Mouse (Mus musculus) embryonic stem cell, embryonic (primary cell): ENCODE results near the gene Chpf.

Source experiments
- CTCF ChIA-PET, 4 experiments: fragments of 300-600 bp in 2 of 4; fragments of 350-600 bp in 2 of 4; sonication (Branson Sonifier 250); formaldehyde crosslinking; loops; one replicate each; lab custom pipeline; 2022; ENCODE audit warnings: inconsistent platforms in 2 of 4; lab: Charles Lee
- POLR2A ChIA-PET, 4 experiments: fragments of 300-600 bp in 2 of 4; fragments of 350-600 bp in 2 of 4; sonication (Branson Sonifier 250); formaldehyde crosslinking; loops; one replicate each; lab custom pipeline; 2022; ENCODE audit warnings: antibody characterized with exemption in 4 of 4, inconsistent platforms in 1 of 4; lab: Charles Lee

The Chpf gene

DNA sequence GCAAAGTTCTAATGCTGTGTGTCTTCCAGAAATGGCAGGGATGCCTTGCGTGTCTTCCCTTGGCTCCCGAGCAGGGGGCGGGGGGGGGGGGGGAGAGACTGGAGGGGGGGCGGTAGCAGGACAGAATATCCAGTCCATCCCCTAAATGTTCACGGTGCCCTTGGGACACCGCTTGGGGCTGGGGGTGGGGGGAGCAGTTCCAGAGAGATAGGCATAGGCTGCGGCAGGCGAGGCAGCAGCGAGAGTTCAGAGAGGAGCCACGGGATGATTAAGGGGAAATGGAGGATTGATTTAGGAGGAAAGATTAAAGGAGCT, 21.4 kb downstream of the Chpf start:
- CTCF ChIA-PET = interaction anchor here (0.6 to 3.4 kb wide), 30 partner anchors 9 to 756 kb away, joined by 3 to 30 read pairs (median 4); partner anchors contain the start of genes Asic4 (in 1 of the 4), Chpf (in 1 of the 4), Dnpep (in 1 of the 4) and Gmppa (in 1 of the 4)
- POLR2A ChIA-PET = interaction anchor here in 3 of 4 experiments (0.6 to 4.4 kb wide), 9 partner anchors 8 to 140 kb away, joined by 3 to 22 read pairs (median 4); partner anchors contain the start of genes Asic4 (in 1 of the 3) and Gmppa (in 1 of the 3)

DNA sequence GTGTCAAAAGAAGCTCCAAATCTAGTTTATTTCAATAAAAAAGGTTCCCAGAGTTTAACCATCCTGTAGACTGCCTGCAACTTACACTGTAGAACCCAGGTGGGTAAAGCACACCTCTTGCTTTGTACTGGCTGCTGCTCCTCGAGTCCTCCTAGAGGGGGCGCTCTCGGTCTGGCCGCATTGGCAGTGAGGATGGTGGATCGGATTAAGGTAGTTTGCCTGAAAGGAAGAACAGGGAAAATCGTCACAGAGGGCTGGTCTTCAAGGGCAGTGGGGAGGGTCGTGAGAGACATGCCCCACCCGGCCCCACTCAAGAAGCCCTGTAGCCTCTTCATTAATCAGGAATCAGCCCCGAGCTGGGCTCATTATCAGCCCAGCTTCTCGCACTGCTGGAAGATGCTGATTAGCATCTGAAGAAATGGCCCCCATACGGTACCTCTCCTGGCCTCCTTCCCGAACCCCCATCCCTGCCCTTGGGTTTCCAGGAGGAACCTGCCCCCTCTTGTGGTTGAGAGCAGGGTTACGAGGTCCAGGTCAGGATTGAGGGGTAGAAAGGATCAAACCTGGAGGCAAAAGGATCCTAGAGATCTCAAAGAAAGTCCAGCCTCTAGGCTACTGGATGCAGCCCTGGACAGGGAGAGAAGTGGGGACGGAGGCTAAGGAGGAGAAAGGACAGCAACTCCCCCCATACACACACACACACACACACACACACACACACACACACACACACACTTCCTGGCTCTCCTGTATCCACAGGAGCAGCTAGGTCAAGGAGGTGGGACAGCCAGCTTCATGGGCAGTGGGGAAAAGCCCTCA, 22.2 kb downstream of the Chpf start:
- CTCF ChIA-PET = interaction anchor here (0.5 to 3.4 kb wide), 30 partner anchors 10 to 756 kb away, joined by 3 to 30 read pairs (median 5); partner anchors contain the start of genes Dnpep (in 1 of the 4) and Gmppa (in 1 of the 4)

DNA sequence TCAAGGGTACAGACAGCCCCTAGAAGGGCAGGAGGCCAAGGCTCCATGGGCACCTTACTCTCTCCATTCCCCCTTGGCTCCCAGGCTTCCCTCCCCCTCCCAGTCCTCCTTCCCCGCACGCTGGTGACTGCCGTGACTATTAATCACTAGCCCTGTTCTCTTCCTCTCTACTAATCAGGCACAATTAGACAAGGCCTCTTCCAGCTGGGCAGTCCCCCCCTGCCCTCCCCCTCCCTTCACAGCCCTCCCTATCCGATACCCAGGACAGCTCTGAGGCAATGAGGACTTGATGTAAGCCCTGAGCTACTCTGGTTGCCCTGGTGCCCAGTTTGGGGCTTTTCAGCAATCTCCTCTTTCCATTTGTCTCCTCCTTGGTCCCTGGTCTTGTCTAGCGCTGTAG, 23.2 kb downstream of the Chpf start:
- POLR2A ChIA-PET = interaction anchor here in 2 of 4 experiments (0.7 to 4.4 kb wide), 4 partner anchors 7 to 653 kb away, joined by 4 to 22 read pairs (median 8); partner anchors contain the start of gene Asic4 (in 1 of the 2)
- CTCF ChIA-PET = interaction anchor here (0.6 to 3.4 kb wide), 8 partner anchors 11 to 465 kb away, joined by 3 to 23 read pairs (median 6); no protein-coding TSS in a partner anchor

More for the DNA sequence above, 22.2 kb downstream of the Chpf start:
- POLR2A ChIA-PET = interaction anchor here in 3 of 4 experiments (0.5 to 4.4 kb wide), 6 partner anchors 8 to 21 kb away, joined by 3 to 22 read pairs (median 5); partner anchors contain the start of genes Gmppa (in 2 of the 3) and Asic4 (in 1 of the 3)

DNA sequence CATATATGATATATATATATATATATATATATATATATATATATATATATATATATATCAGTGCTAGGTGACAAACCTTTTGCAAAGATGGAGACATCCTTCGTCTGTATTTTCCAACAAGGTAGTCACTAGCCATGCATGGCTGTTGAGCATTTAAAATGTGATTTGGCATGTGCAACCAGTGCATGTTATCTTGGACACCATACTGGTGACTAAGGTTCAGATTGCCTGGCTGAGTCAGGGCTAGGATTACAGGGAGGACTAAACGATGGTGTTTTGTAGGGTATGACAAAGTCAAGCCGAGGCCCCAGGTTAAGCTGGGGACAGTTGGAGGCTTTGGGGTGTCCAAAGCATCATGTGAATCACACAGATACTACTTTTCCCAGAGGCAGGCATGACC, 23.7 kb downstream of the Chpf start:
- POLR2A ChIA-PET = interaction anchor here in 1 of 4 experiments (2.3 kb wide), 1 partner anchor 12 kb away, joined by 6 read pairs; no protein-coding TSS in a partner anchor
- CTCF ChIA-PET = interaction anchor here (0.7 to 2.4 kb wide), 6 partner anchors 11 to 42 kb away, joined by 3 to 7 read pairs (median 6); no protein-coding TSS in a partner anchor

DNA sequence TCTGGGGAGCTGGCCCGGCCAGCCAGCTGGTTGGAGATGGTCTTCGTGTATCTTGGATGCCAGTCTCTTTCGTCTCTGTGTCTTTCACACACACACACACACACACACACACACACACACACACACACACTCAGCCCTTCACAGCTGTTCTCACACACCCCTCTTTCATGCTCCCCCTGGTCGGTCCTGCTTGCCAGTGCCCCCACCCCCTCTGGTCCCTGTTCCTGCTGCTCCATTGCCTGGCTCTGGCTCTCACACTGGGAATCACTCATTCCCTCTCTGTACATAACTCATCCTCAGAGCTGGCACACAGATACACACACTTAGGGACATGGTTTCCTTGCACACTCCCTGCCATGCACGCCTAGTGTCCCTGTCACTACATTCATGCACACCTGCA, 27.2 kb downstream of the Chpf start:
- CTCF ChIA-PET = interaction anchor here (0.6 to 4.8 kb wide), 10 partner anchors 12 to 1110 kb away, joined by 3 to 25 read pairs (median 4); partner anchors contain the start of genes Chpf (in 1 of the 4) and Tmem198 (in 1 of the 4)
- POLR2A ChIA-PET = interaction anchor here (0.6 to 2.8 kb wide), 14 partner anchors 9 to 135 kb away, joined by 3 to 7 read pairs (median 4); partner anchors contain the start of gene Gmppa (in 1 of the 4)

DNA sequence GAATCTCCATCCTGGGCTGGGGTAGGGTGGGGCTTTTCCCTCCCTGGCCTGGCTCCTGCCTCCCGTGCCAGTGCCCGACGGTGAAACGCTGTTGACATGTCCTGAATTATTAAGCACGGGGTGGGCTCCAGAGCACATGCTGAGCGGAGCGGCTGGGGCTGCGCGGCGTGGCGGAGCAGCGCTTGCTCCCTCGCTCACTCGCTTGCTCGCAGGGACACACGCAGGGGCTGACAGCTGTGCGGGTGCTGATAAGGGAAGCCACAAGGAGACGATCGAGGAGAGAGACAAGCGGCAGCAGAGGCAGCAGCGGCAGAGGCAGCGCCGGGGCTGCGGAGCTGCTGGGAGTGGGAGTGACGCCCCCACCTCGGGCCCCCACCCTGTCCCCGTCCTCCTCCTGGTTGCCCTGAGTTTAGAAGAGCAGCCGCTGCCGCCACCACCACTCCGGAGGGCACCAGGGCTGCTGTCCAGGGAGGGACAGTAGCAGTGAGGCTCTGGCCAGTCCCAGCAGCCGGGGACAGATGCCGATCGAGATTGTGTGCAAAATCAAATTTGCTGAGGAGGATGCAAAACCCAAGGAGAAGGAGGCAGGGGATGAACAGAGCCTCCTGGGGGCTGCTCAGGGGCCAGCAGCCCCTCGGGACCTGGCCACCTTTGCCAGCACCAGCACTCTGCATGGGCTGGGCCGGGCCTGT, 28.6 kb downstream of the Chpf start, which contains the start of gene Asic4:
Asic4 (plus strand) TSS at position 123 of the 692 bp plus-strand sequence.
- CTCF ChIA-PET = interaction anchor here in 3 of 4 experiments (0.6 to 4.8 kb wide), 9 partner anchors 8 to 133 kb away, joined by 3 to 25 read pairs (median 4); partner anchors contain the start of genes Chpf (in 1 of the 3), Dnpep (in 1 of the 3) and Tmem198 (in 1 of the 3)
- POLR2A ChIA-PET = interaction anchor here in 2 of 4 experiments (0.9 to 5.4 kb wide), 5 partner anchors 8 to 133 kb away, joined by 3 to 22 read pairs (median 4); partner anchors contain the start of gene Gmppa (in 1 of the 2)

DNA sequence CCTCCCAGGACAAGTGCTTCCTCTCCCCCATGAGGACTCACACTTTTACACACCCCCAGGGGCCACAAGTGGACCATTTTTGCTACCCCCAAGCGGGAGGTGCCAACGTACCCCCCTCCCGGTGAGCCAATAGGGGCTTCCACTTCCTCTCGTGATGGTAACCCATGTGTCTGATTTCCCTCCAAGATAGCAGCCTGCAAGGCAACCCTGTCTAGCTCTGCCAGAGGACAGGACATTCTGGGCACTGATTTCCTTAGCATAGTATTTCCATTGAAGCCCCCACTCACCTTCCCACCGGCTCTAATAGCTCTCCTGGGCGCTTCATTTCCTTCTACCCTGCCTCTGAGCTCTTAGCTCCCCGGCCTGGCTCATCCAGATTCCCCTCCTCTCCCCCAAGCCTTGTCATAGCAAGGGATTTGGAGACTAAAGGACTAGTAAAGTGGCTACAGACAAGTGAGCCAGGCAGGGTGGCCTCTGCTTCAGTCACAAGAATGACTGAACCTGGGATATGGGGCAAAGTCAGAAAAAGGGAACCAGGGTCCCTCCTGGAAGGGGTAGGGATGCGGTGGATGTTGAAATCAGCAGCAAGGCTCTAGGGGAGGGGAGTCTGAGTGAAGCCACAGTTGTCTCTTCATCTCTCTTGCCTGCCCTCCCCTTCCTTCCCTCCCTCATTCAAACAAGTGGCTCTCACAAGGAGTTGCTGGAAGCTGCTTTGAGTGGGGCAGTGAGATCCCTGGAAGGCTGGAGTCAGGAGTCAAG, 29.6 kb downstream of the Chpf start:
- ChIA-PET CTCF (interaction anchor here (0.6 to 4.8 kb wide), 15 partner anchors 9 to 132 kb away, joined by 3 to 28 read pairs (median 5); partner anchors contain the start of genes Gmppa (in 3 of the 4), Chpf (in 1 of the 4), Dnpep (in 1 of the 4) and Tmem198 (in 1 of the 4)), POLR2A (interaction anchor here in 2 of 4 experiments (0.6 to 5.4 kb wide), 9 partner anchors 9 to 281 kb away, joined by 3 to 22 read pairs (median 3); partner anchors contain the start of genes Chpf (in 1 of the 2), Gmppa (in 1 of the 2), Tmem198 (in 1 of the 2) and Zfand2b (in 1 of the 2))

DNA sequence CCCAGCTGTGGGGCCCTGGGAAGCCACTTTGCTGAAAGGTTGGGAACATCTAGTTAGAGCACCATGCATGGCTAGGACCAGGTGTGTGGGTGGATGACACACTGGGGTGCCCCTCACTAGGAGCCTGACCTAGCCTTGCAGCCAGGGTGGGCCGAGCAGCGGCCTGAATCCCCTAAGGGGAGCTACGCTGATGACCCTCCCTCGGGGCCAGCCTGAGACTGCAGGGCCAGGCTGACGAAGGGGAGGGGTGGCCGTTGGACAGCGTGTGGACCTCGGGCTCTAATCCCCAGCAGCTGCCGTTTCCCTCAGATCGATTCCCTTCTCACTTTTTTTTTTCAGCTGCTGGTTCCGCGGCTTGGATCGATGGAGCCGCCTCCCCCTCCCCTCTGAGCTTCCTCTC, 30.2 kb downstream of the Chpf start:
- ChIA-PET POLR2A (interaction anchor here in 2 of 4 experiments (0.6 to 5.4 kb wide), 10 partner anchors 8 to 280 kb away, joined by 3 to 22 read pairs (median 3); partner anchors contain the start of genes Chpf (in 1 of the 2), Dnpep (in 1 of the 2), Gmppa (in 1 of the 2) and Tmem198 (in 1 of the 2)), CTCF (interaction anchor here (0.6 to 4.8 kb wide), 12 partner anchors 9 to 51 kb away, joined by 3 to 28 read pairs (median 8); partner anchors contain the start of genes Gmppa (in 3 of the 4), Chpf (in 1 of the 4) and Tmem198 (in 1 of the 4))

DNA sequence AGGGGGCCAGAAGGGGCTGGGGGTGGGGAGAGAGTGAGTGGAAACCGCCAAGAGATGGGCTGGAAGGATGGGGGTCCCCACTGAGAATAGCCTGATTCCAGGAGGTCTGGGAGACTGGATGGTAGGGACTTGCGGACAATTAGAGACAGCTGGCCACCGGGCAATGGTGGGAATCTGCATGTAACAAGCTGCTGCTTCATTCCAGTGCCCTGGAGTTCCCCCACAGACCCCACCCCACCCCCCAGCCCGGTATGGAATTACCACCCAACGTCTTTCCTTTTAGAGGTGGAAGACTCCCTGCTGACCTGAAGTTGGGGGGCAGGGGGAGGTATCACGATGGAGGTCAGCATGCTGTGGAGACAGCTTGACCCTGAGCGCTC, 31.1 kb downstream of the Chpf start:
- POLR2A ChIA-PET = interaction anchor here in 3 of 4 experiments (0.7 to 5.4 kb wide), 13 partner anchors 10 to 1878 kb away, joined by 3 to 22 read pairs (median 4); partner anchors contain the start of genes Gmppa (in 3 of the 3) and Dnpep (in 1 of the 3)
- CTCF ChIA-PET = interaction anchor here (0.6 to 4.8 kb wide), 16 partner anchors 10 to 197 kb away, joined by 3 to 28 read pairs (median 5); partner anchors contain the start of genes Gmppa (in 3 of the 4), Chpf (in 1 of the 4) and Tmem198 (in 1 of the 4)

DNA sequence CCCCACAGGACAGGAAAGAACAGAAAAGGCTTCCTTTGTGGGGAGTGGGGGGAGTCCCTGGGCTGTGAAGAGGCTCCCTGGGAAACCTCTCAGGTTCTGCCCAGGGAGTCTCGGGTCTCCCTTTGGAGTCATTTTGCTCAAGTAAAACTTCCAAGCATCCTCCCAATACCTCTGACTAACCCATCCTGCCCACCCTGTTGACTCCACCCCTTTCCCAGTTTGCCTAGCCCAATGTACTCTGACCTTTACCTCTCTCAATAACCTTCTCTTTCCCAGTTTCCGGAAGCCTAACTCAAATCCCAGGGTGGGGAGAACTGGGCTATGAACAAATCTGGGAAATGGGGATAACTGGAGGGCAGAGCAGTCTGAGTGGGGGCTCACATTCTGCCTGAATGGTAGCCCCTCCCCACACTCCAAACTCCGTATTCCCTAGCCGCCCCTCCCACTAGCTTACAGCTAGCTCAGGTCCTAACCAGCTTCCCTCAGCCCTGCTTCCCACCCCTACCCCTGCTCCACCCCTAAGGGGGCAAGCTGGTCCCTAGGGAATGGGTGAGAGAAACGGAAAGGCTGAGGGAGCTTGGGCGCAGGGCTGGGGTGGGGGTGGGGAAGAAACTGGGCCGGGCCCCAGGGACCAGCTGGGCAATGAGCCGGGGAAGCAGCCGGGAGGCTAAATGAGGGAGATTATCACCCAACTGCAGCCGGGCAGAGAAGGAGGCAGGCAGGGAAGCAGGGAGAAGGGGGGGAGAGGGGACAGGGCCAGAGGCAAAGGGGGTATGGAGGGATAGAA, 31.6 kb downstream of the Chpf start:
- ChIA-PET POLR2A (interaction anchor here (0.7 to 5.4 kb wide), 13 partner anchors 10 to 1878 kb away, joined by 3 to 22 read pairs (median 4); partner anchors contain the start of genes Gmppa (in 4 of the 4) and Dnpep (in 1 of the 4)), CTCF (interaction anchor here in 3 of 4 experiments (0.6 to 4.8 kb wide), 16 partner anchors 11 to 196 kb away, joined by 3 to 28 read pairs (median 4); partner anchors contain the start of genes Gmppa (in 2 of the 3), Chpf (in 1 of the 3) and Tmem198 (in 1 of the 3))

DNA sequence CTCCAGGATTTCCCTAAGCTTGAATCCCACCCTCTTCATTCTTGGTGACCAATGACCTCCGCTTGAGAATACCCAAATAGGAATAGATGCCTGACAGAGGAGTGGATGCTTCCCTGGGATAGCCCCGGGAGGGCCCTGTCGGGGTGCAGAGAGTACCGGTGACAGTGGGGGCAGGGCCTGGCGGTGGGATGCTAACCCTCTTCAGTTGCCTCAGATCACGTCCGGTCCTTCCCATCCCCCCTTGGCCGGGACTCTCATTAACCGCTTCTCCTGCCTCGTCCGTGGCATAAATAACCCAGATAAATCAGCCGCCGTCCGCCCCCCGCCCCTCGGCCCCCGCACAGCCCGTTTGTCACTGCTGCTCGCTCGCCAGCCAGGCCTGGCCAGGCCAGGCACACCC, 32.5 kb downstream of the Chpf start:
- CTCF ChIA-PET = interaction anchor here in 3 of 4 experiments (0.6 to 4.5 kb wide), 12 partner anchors 8 to 153 kb away, joined by 3 to 28 read pairs (median 4); partner anchors contain the start of gene Gmppa (in 2 of the 3)
- POLR2A ChIA-PET = interaction anchor here in 3 of 4 experiments (1.2 to 5.4 kb wide), 4 partner anchors 10 to 20 kb away, joined by 3 to 21 read pairs (median 6); partner anchors contain the start of gene Gmppa (in 3 of the 3)

DNA sequence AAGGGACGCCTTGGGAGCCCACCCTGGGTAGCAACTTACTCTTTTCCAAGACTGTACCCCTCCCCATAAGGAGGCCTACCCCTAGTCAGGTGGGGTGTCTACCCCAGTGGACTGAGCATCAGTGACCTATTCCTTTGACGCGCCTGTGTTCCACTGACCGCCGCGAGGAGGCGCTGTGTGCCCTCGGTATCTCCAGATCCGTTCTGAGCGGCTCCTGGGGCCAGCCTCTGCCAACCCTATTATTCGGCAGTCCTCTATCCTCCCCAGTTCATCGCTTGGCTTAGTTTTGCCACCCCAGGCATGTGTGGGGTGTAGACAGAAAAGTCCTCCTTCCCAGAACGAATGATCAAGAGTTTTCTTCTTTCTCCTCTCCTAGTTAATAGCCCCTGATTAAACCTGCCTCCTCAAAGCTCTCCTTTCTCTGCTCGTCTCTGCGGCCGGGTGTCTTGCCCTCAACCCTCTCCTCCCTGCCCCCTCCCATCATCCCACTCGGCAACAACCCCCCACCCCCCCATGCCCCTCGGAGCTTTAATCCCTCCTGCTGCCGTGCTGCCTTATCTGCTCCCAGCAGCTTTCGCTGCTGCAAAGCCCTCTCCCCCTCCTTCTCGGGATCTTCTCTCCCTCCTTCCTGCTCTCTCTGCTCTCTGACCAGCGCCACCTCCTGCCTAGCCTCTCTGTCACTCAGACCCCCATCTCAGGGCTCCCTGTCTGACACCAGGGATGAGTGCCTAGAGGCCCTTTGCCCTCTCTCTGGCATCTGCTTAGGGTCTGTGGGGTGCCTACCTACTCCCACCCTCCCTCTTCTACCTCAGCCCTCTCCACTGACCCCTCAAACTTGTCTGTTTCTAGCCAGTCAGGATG, 33.1 kb downstream of the Chpf start:
- ChIA-PET CTCF (interaction anchor here in 3 of 4 experiments (0.6 to 4.5 kb wide), 13 partner anchors 8 to 573 kb away, joined by 3 to 28 read pairs (median 4); partner anchors contain the start of gene Gmppa (in 1 of the 3)), POLR2A (interaction anchor here in 3 of 4 experiments (1.3 to 5.4 kb wide), 5 partner anchors 10 to 128 kb away, joined by 3 to 21 read pairs (median 4); partner anchors contain the start of genes Gmppa (in 3 of the 3), Chpf (in 1 of the 3), Dnpep (in 1 of the 3) and Tmem198 (in 1 of the 3))

DNA sequence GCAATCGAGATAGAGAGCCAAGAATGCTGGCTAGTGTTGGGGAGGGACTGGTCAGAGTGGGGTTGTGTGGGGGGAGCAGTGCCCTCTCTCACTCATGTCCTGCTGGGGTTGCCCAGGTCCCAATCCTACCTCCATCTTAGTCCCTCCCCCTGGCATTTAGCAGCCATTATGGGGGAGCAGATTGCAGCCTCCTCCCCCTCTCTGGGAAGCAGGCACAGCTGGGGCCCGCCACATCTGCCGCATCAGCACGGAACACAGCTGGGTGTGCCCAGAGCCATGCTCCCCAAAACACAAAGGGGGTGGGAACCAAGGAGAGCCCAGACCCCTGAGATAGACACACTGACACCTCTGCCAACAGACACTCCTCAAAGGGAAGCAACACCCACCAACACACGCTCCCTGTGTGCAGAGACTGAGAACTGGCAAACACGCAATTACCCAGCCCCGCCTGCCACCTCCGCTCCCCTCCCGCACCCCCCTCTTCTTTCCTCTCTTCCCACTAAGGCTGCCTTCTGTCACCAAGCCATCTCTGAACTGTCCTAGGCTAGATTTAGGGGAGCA, 33.9 kb downstream of the Chpf start:
- ChIA-PET POLR2A (interaction anchor here in 2 of 4 experiments (1.3 to 5.4 kb wide), 5 partner anchors 9 to 127 kb away, joined by 3 to 21 read pairs (median 8); partner anchors contain the start of genes Gmppa (in 2 of the 2), Chpf (in 1 of the 2), Dnpep (in 1 of the 2) and Tmem198 (in 1 of the 2)), CTCF (interaction anchor here in 3 of 4 experiments (0.6 to 4.4 kb wide), 9 partner anchors 9 to 573 kb away, joined by 3 to 28 read pairs (median 4); partner anchors contain the start of gene Gmppa (in 1 of the 3))
